Mouse (Mus musculus) lung, embryonic 16.5 days (tissue): ENCODE results near the gene Cyp1a1. TPM values are rescaled to one million over a fixed set of nuclear protein-coding genes. Genes with fewer than 3 reads are reported as not detected.

Source experiments
- ATAC-seq: fragments of 200-750 bp; cut with Nextera tagmentation; 2 replicates; pipeline ENCODE4 v1.8.0; 2017; ENCODE audit warnings: low read depth, mild to moderate bottlenecking, moderate library complexity
- H3K27ac ChIP-seq: fragments of 300-500 bp; sonication (generic); 2 replicates; pipeline ENCODE4 v1.5.1; 2014; ENCODE audit warnings: mild to moderate bottlenecking, control low read depth, low read length
- H3K27me3 ChIP-seq: fragments of 300-500 bp; sonication (generic); 2 replicates; pipeline ENCODE4 v1.6.1; 2014; ENCODE audit warnings: low read depth, low read length, mixed read lengths; ENCODE audit not compliant: control insufficient read depth, insufficient read depth
- H3K36me3 ChIP-seq: fragments of 300-500 bp; sonication (generic); 2 replicates; pipeline ENCODE4 v1.6.1; 2014; ENCODE audit warnings: low read length; ENCODE audit not compliant: control insufficient read depth, insufficient read depth
- H3K4me1 ChIP-seq: fragments of 300-500 bp; sonication (generic); replicated peaks from 2 replicates; pipeline ENCODE4 v1.6.1; 2014; ENCODE audit warnings: low read length, mixed read lengths; ENCODE audit not compliant: control insufficient read depth, insufficient read depth
- H3K4me2 ChIP-seq: fragments of 300-500 bp; sonication (generic); 2 replicates; pipeline ENCODE4 v1.6.1; 2014; ENCODE audit warnings: low read depth, low read length, control low read depth
- H3K4me3 ChIP-seq: fragments of 300-500 bp; sonication (generic); 2 replicates; pipeline ENCODE4 v1.5.1; 2014; ENCODE audit warnings: mild to moderate bottlenecking, low read length, control low read depth
- H3K9ac ChIP-seq: fragments of 300-500 bp; sonication (generic); 2 replicates; pipeline ENCODE4 v1.6.1; 2014; ENCODE audit warnings: low read length, control low read depth
- H3K9me3 ChIP-seq: fragments of 300-500 bp; sonication (generic); 2 replicates; pipeline ENCODE4 v1.6.1; 2016; ENCODE audit warnings: low read length; ENCODE audit not compliant: control insufficient read depth
- WGBS: fragments of 180-500 bp; shearing (Covaris S2); extraction: QIAGEN DNeasy Blood & Tissue Kit; methylation state at CpG from one replicate; pipeline ENCODE4 v1.1.7; 2014; 5-methylcytosine and 5-hydroxymethylcytosine counted together
- polyA plus RNA-seq: library from polyadenylated mRNA; unstranded; fragments of >200 nt; fragmentation: Nextera tagmentation; extraction: Ambion mirVana; gene quantifications from 2 replicates; pipeline ENCODE4 v1.2.1, GENCODE M21; 2015

Cyp1a1 gene
- 0.13 TPM in 1 of 2 replicates, not detected in the other for polyA plus RNA-seq

GRCm38 (mm10) chr9:57687751-57688150 is at the start of gene Cyp1a1:
Gene Cyp1a1, plus strand, starts transcription at chr9:57687928.
- no peak within 1 kb of the TSS for H3K9ac ChIP-seq
- no peak within 1 kb of the TSS for H3K4me3 ChIP-seq
- H3K4me2 ChIP-seq: no peak within 1 kb of the TSS
- ATAC-seq: no peak
- no peak within 1 kb of the TSS for H3K27ac ChIP-seq
- no peaks in the 10 kb centered on the region for H3K9me3 ChIP-seq
- no peaks in the 10 kb centered on the region for H3K4me1 ChIP-seq
- 93% methylated on average over 2 of the region's 2 CpGs for WGBS
- H3K27me3 ChIP-seq: no peaks in the 10 kb centered on the region
- H3K36me3 ChIP-seq: no peaks in the 10 kb centered on the region

GRCm38 (mm10) chr9:57638651-57639459 is 48.9 kb upstream of the Cyp1a1 start:
- Histone ChIP-seq H3K27ac (peak overlapping the region; percentile 95), H3K4me1 (peaks cover 59% of the 10 kb centered on the region), H3K27me3 (no peaks in the 10 kb centered on the region), H3K4me2 (peak overlapping the region; percentile 47), H3K9me3 (no peaks in the 10 kb centered on the region), H3K4me3 (peak overlapping the region; percentile 7; the same call in 1 of the 2 replicates), H3K9ac (peak overlapping the region; percentile 53), H3K36me3 (peaks cover 5% of the 10 kb centered on the region)
- ATAC-seq: peak; percentile 59
- WGBS: 21% methylated on average over 8 of the region's 8 CpGs

- no peaks in the 10 kb centered on the region for H3K9me3 ChIP-seq
- H3K4me1 ChIP-seq: peaks cover 66% of the 10 kb centered on the region
- H3K36me3 ChIP-seq: peaks cover 5% of the 10 kb centered on the region
- H3K27me3 ChIP-seq: no peaks in the 10 kb centered on the region
- ATAC-seq: no peak
- peak overlapping the region; percentile 45 for H3K4me2 ChIP-seq
- peak overlapping the region; percentile 95 for H3K27ac ChIP-seq
- peak overlapping the region; percentile 53 for H3K9ac ChIP-seq
- 69% methylated on average over 5 of the region's 5 CpGs for WGBS
- H3K4me3 ChIP-seq: peak overlapping the region; percentile 15
Measured at GRCm38 (mm10) chr9:57639661-57640328, 47.9 kb upstream of the Cyp1a1 start.

GRCm38 (mm10) chr9:57640384-57640783 is 47.3 kb upstream of the Cyp1a1 start:
- Histone ChIP-seq H3K4me2 (peak overlapping the region; percentile 45), H3K36me3 (peaks cover 5% of the 10 kb centered on the region), H3K4me3 (peak overlapping the region; percentile 15), H3K9ac (peak overlapping the region; percentile 46), H3K4me1 (peaks cover 66% of the 10 kb centered on the region), H3K9me3 (no peaks in the 10 kb centered on the region), H3K27ac (peak overlapping the region; percentile 95), H3K27me3 (no peaks in the 10 kb centered on the region)
- WGBS: 11% methylated on average over 15 of the region's 15 CpGs
- ATAC-seq: peak; percentile 41

GRCm38 (mm10) chr9:57641022-57641421 is 46.7 kb upstream of the Cyp1a1 start:
- Histone ChIP-seq H3K4me2 (peak overlapping the region; percentile 45; the same call in 1 of the 2 replicates), H3K4me3 (no peak overlapping the region), H3K27ac (peak overlapping the region; percentile 95; the same call in 1 of the 2 replicates), H3K27me3 (no peaks in the 10 kb centered on the region), H3K4me1 (peaks cover 70% of the 10 kb centered on the region), H3K36me3 (peaks cover 5% of the 10 kb centered on the region), H3K9ac (peak overlapping the region; percentile 46; the same call in 1 of the 2 replicates), H3K9me3 (no peaks in the 10 kb centered on the region)
- 84% methylated on average over 1 of the region's 1 CpGs for WGBS
- no peak for ATAC-seq

- 82% methylated on average over 13 of the region's 13 CpGs for WGBS
- no peak for ATAC-seq
- H3K4me2 ChIP-seq: no peak overlapping the region
- H3K27ac ChIP-seq: no peak overlapping the region
- peaks cover 69% of the 10 kb centered on the region for H3K4me1 ChIP-seq
- H3K27me3 ChIP-seq: no peaks in the 10 kb centered on the region
- no peak overlapping the region for H3K9ac ChIP-seq
- H3K4me3 ChIP-seq: no peak overlapping the region
- peaks cover 5% of the 10 kb centered on the region for H3K36me3 ChIP-seq
- no peaks in the 10 kb centered on the region for H3K9me3 ChIP-seq
Measured at GRCm38 (mm10) chr9:57641775-57642550, 45.8 kb upstream of the Cyp1a1 start.

- 67% methylated on average over 9 of the region's 9 CpGs for WGBS
- ATAC-seq: no peak
Measured at GRCm38 (mm10) chr9:57643169-57643855, 44.4 kb upstream of the Cyp1a1 start.

GRCm38 (mm10) chr9:57643856-57644180 is 43.9 kb upstream of the Cyp1a1 start:
- no peak overlapping the region for H3K27ac ChIP-seq
- 29% methylated on average over 7 of the region's 7 CpGs for WGBS
- H3K4me3 ChIP-seq: peak overlapping the region; percentile 91
- peaks cover 51% of the 10 kb centered on the region for H3K4me1 ChIP-seq
- H3K27me3 ChIP-seq: no peaks in the 10 kb centered on the region
- H3K36me3 ChIP-seq: peaks cover 5% of the 10 kb centered on the region
- peak overlapping the region; percentile 100 for H3K9ac ChIP-seq
- H3K4me2 ChIP-seq: peak overlapping the region; percentile 89
- no peak for ATAC-seq
- H3K9me3 ChIP-seq: no peaks in the 10 kb centered on the region

More at GRCm38 (mm10) chr9:57643169-57643855, 44.4 kb upstream of the Cyp1a1 start:
- Histone ChIP-seq H3K4me1 (peaks cover 56% of the 10 kb centered on the region), H3K9me3 (no peaks in the 10 kb centered on the region), H3K36me3 (peaks cover 5% of the 10 kb centered on the region), H3K4me3 (peak overlapping the region; percentile 91), H3K27ac (no peak overlapping the region), H3K9ac (peak overlapping the region; percentile 100), H3K4me2 (peak overlapping the region; percentile 89), H3K27me3 (no peaks in the 10 kb centered on the region)
